Mouse (Mus musculus): ENCODE measurements at regions not wholly inside any gene's neighbourhood (a gene's known extent, or its start where the extent isn't known, plus 50 kb on each side); places are given as distances from the start of the nearest gene placed in this dataset.

DNA sequence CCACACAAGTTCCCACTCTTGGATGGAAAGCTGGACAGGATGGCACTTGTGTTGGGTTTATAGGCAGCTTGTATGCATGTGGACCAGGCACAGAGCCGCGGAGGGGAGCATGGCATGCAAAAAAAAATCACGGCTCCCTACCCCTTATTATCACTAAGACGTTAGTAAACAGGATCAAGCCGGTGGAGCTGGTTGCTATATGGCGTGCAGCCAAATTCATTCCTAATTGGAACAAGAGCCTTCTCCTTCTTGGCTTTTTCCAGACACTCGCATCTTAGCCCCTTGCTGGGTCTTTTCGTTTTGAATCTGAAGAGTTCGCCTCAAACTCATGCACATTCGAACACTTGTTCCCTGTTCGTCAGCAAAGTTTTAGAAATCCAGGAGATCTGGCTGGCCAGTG is 211.0 kb downstream of the Rplp1 start:
- DNase-seq: no peak

DNA sequence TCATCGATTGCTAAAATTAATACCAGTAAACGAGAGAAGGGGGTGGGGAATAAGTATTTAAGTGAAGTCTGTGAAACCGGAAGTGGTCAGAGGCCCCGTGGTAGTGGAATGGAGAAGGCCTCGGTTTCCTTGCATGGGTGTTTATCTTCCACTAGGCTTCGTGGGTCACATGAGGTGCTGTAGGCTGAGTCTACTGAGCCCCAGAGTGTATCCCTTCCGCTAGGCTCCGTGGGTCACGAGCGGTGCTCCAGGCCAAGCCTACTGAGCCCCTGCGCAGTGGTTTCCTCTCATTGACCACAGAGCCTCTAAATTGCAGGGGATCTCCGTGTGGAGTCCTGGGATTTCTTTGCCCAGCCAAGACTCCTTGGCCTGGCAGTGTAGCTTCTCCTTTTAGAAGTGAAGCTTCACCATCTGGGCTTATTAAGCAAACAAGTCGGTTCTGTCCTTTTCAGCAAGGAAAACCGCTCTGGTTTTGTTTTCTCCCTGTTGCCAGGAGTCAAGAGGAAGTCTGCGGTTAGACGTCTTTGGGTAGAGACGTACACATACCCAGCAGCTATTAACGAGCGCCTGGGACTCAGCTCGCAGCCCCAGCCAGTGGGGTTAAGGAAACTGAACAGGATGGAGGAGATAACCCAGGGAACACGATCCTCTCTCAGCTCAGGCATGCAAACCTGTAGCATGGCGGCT is 211.9 kb downstream of the Rplp1 start:
- peak; percentile 56 for DNase-seq

DNA sequence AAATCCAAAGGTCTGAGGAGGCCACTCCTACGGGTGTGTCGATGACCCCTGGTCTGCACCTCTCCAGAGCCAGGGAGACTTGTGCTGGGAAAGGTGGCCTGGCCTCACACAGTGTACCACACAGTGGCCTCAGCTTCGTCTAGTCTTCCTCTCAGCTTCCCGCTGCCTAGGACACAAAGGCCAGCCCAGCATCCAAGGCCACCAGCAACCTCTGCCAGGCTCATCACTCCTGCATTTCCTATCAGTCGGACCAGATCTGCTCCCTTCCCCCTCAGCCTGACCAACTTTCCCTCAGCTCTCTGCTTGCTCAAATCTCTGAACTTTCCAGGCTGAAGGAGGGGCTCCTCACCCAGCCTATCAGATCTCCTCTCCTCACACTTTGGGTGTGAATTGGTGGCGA is 213.8 kb downstream of the Rplp1 start:
- no peak for DNase-seq

DNA sequence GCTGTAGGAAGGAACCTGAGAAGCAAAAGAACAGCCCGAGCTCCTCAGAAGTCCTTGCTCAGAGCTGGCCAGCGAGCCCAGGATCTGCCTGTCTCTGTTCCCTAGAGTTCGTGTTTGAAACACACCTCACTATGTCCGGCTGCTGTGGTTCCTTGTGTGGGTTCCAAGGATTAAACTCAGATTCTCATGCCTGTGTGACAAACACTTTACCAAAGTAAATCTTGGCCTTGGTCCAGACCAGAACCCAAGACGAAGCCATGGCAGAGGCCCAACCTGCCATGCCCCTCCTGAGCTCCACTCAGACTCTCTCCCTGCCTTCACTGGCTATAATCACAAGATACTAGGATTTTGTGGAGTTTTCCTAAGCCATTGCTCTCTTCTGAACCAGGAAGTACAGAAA is 214.7 kb downstream of the Rplp1 start:
- DNase-seq: no peak

DNA sequence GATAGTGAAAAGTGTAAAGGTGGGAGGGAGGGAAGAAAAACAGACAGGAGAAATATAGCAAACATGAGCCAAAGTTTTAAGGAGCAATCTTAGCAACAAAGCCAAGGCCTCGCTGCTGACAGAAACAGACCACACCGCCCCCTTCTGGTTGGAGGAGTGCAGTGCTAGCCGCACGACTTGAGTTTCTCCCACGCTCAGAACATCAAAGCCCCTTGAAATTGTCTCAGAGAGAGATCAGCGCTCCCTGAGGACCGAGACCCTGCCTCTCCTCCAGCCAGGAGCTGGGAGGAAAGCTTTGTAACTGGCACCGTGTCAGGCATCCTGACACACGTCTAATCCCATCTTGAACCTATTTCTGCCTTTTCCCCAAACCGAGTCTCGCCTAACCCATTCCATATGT is 216.4 kb downstream of the Rplp1 start:
- DNase-seq: peak; percentile 93

DNA sequence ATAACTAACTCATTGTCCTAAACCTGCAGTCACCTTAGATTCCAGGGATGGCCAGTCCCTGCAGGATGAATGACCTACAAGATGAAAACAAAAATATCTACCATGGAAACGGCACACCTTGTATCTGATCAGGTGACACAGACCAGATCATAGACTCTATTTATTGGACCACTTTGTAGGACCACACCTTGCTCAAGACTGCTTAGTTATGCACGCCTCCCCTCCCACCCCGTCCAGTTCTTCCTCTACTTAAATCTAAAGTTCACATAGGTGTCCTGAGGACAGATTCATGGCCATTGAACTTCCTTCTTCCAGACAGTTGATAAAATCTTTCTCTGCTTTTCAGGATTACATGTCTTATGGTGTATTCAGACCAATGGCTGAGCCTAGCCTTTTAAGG is 217.5 kb downstream of the Rplp1 start:
- DNase-seq: no peak

DNA sequence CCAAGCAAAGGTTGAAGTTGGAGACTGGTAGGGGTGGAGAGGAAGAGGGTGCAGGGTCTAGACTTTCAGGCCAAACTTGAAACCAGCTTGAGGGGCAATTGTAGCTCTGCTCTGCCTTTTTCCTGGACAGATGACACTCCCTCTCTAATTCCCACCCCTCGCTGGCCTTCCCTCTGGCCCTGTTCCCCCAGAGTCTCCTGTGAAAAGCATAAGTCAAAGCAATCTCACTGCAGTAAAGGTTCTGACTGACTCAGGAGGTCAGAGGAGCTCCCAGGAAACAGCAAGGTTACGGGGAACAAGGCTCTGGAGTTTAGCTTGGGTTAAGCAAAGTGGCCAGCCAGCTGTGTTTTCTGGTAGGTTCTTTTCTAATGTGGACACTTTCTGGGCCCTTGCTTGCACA is 218.5 kb downstream of the Rplp1 start:
- DNase-seq: no peak

DNA sequence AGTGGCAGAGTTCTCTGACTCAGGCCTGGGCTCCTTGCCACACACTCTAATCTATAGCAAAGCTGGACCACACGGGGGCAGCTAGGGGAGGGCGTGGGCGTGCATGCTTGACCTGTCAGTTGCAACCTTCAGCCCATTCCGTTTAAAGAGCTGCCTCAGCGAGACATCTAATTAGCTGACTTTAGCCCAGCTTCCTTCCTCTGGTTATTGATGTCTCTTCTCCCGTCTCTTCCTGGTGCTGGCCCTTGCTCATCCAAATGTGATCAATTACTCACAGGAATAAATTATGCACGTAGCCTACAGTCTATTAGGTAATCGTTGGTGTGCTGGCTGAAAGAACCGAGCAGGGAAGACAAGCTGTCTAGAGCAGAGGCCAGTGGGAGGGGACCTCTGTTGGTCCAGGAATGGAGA is 219.0 kb downstream of the Rplp1 start:
- DNase-seq: no peak

DNA sequence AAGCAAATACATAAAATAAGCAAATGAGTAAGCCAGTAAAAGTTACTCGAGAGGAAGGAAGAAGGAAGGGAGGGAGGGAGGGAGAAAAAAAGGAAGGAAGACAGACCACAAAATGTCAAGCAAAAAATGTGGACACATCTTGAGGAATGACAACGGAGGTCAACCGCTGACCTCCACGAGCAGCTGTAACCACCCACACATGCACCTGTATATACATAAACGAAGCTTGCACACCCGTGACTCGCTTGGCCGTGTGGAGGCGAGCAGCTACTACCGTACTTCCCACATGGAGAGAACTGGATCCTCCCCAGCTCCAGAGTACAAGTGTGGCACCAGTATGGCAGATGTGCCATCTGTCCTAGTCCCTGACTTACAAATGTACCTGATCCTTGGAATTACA is 220.1 kb downstream of the Rplp1 start:
- no peak for DNase-seq

DNA sequence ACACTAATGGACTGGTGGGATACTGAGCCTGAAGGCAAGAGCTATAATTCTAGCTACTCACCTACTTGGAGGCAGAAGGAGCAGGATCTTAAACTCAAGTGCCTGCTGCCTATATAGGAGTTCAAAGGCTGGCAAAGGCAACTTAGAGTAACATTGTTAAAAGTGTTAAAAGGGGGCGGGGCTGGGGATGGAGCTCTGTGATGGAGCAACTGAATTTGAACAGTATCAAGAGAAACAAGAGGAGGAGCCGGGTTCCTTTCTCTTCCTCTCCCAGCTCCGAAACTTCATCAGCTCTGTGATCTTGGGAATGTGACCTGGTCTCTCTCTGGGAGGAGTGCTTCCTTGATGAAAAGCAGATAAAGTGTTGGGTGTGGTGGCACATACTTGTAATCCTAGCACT is 223.6 kb downstream of the Rplp1 start:
- no peak for DNase-seq

DNA sequence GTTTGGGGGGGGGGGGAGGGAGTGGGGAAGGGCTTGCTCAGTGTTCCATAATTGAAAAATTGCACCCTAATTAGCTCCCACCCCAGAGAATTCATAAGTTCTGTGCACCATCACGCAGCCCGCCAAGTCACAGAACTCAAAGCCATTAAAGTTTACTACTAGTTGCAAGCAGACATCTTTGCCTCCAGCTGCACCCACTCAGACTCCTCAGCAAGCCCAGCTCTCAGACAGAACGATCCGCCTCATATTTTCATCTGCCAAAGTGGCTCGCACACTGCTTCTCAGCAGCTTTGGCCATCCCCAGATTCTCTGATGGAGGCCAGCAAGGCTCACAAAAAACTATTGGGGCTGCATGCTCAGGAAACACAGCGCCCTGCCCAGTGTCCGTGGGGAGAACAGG is 224.4 kb downstream of the Rplp1 start:
- no peak for DNase-seq

DNA sequence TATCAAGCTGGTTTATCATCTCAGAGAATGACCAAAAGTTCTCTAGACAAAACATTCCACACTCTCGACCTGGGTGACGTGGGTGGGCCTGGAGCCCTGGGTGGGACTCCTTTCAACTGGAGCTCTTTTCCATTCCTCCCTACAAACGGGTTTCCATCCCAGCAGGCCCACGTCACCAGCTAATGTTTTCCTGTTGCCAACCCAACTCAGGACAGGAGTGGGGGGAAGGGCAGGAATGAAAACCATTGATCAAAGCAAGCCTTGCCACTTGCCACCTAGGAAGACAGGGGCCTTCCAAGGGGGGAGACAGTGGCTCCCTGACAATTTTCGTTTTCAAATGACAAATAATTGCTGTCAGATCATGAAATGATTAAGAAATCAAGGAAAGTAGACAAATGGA is 224.8 kb downstream of the Rplp1 start:
- DNase-seq: no peak

DNA sequence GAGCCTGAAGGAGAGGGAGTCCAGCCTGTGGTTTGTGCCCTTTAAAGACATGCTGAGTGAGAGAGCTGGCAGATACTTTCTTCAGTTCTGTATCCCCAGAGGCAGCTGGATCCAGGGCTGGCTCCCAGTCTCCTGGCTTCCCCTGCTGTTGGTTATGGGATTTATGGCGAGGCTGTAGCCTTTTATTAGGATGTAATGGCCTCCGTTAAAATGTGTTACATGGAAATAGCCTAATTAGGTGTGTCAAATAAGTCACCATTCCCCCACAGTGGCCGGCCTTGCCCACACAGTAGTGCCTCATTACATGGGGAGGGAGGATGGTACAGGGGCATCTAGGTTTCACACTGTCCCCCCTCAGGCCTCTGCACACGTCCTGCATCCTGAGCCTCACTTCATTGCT is 230.8 kb downstream of the Rplp1 start:
- no peak for DNase-seq

DNA sequence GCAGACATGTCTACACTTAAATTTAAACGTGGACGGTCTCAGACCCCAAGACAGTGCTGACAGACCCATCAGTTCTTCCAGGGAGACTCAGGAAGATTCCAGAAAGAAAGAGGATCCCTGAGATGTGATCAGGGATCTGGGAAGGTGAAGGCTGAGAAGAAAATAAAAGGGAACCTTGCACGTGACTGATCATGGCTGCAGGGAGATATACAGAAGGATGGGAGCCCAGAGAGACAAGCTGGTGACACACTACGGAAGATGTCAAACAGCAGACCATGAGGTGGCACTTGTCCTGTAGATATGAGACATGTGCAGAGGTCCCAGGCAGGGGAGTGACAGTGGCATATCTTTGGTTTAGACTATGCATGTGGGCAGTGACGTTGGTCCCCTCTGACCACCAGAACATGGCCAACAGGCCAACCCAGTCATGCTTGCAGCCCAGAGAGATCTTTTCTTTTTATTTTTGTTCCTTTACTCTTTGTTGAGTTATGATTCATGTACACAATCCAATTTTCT is 231.5 kb downstream of the Rplp1 start:
- peak; percentile 19 for DNase-seq

DNA sequence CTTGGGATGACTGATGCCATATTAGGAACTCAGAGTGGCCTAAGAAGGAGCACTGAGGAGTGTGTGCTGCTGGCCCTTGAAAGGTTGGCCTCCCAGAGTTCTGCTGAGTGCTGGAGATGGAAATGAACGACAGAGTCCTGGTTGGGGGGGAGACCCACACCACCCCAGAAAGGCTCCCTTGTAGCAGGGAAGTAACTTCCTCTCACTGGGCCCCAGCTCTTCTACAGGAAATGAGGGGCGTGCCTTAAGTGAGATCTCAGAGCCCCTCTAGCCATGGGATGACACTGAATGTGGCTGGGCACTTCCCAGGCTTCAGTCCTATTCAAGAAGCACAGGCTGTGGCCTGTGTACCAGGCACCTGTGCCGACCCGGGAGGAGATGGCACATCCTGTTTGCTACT is 232.0 kb downstream of the Rplp1 start:
- DNase-seq: peak; percentile 61

DNA sequence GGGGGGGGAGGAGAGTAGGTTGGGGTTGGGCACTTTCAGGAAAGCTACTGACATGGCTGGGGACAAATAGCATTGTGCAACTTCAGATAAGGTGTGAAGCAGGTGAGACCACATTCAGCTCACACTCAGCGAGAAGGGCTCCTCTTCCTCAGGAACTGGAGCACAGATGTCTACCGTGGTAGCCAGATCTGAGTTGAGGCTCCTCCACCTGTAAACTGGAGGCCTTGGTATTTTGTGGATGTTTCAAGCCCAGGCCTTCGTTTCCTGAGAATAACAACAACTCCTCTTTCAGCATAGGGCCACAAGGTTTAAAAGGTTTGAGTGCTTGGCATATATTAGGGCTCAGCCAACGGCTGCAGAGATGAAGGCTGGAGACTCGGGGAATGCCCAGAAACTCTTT is 232.9 kb downstream of the Rplp1 start:
- DNase-seq: peak; percentile 45

DNA sequence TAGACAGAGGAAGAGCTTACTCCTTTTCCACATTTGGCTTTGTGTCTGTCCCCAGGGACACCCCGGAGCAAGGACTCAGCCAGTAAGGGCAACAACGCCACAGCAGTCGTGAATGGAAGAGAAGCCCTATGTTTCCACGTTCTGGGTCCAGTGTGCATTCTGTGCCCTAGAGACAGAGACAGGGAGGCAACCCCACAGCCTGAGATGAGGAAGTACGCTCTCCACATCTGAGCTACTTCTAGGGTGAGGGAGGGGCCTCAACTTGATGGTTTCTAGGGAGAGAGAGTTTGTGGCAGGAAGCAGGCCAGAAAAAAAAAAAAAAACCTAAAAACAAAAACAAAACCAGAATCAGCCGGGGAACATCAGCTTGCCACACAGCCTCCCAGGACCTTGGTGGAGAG is 233.4 kb downstream of the Rplp1 start:
- DNase-seq: peak; percentile 61

DNA sequence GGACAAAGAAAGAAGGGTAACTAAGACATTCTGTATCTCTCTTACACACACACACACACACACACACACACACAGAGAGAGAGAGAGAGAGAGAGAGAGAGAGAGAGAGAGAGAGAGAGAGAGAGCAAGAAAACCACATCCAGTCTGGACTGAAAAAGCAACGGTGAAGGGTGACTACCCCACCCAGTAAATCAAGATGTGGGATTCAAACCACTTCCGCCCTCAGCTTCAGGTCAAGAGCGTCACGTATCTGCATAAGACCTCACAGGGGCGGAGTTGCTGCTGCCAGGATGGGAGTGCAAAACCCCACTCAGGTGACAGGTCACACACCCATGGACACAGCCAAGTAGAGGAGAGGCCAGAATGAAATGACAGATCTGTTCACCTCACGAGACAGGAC is 234.7 kb downstream of the Rplp1 start:
- peak; percentile 59 for DNase-seq

DNA sequence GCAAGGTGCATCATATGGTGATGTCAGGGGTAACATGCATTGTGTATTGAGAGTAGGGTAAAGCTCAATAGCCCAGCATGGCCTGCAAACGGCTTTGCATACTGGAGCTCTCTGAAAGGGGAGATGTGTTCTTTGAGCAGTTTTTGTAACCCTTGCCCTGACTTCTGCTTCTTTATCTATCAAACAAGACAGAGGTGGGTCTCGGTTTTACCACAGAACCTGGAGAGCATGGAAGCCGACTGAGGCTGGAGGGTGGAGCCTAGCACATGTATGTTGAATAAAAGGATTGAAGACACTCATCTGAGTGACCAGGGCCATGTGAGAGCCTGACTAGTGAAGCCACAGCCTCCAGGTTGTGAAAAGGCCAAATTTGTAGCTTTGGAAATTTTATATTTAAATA is 236.7 kb downstream of the Rplp1 start:
- DNase-seq: no peak

DNA sequence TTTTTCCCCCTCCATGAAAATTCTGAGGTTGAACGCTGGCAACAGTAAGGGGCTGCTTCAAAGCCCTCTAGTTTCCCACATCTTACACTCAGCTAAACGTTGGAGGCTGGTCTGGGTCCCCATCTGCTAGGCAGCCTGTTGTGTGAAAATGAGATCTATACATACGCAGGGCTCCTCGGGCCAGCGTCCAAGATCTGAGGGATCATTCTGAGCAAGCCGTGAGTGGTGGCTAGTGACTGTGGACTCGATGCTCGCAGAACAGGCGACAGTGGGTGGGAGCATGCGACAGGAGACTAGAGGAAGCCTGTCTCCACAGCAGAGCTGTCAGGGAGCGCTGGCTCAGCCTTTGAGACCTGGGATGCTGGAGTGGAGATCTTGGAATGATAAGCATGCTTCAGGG is 237.3 kb downstream of the Rplp1 start:
- no peak for DNase-seq

DNA sequence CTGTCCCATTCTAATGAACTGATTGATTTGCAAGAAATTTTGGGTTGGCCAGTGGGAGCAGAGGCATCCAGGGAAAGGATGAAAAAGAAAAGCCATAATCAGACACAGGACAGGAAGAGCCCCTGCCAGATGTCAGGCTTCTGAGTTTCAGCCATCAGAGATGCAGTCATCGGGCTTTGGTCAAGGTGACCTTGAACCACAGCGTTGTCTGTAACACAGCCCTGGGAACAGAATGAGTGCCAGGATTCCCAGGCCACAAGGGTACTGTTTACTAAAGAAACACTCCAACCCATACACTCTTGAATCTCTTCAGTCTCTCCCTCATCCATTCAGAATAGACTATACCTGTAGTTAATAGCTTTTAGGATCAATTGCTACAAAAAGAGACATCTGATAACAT is 239.0 kb downstream of the Rplp1 start:
- no peak for DNase-seq

DNA sequence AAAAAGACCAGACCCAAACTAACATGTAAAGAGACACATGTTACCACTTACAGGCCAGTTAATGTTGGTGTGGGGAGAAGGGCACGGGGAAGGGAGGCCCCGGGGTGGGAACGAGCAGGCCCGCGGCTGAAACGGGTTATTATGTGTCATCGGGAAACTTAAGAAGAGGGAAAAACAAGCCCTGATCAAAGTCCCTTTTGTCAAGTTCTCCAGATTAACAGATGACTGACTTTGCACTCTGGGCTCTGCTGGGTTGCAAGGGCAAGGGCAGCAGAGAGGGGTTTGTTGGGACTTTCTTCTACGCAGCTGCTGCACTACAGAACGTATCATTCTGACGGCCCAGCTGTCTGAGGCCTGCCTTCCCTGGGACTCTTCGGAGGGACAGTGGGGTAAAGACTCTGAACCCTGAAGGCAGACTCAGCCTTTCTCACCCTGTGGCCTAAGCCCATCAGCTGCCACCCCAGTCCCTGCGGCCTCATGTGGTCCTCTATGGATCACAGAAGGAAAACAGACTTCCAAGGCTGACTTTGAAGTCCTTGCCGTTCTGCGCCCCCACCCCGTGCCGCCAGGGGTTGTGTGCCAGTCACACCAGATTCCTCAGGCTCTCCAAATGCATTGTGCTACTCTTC is 240.7 kb downstream of the Rplp1 start:
- DNase-seq: no peak

DNA sequence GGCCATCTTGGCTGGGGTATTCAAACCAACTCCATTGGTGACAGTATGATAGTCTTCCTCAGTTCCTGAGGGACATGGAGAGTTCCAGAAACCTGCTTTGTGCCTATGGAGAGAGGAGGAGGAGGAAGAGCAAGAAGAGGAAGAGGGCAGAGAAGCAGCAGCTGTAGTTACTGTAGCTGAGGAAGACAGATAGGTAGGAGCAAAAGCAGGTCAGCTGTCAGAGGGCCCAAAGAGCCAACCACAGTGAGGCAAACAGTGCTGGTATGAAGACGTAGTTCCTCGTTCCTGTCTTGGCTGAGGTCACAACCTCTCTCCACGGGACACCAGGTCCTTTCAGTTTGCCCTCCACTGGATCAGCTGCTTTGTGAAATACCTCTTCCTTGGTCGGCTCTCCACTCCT is 243.4 kb downstream of the Rplp1 start:
- no peak for DNase-seq

DNA sequence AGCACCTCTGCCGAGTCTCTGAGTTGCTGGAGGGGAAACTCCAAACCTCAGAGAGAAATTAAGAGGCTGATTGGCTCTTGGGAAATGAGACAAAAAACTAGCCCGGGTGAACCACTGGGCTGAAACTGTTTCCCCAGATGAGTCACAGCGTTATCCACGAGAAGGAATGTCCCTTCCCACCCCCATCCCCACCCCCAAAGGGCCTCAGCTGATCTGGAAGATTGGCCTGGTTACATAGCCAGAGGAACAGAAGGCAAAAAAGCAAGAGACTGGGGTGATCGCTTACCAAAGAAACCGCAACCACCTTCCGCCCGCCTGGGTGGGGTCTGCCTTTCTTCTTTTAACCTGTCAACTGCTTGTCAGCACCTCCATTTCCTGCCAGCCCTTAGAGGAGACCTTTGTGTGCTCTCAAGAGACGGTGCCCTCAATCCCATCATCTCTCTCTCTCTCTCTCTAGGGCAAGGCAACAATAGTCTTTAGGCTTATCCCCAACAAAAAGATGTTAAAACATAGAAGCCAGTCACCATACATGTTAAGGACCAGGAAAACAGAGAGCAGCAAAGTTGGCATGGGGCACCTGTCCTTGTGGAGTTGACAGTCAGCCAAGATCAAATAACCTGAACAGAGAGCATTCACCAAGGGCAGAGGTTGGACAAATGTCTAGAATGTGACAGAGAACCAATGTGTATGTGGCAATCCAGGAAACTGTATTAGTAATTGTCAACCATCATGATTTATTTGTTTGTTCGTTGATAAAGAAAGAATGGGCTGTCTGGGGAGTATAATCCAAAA is 244.4 kb downstream of the Rplp1 start:
- peak; percentile 79 for DNase-seq
